Mouse (Mus musculus) WW6 (cell line): ENCODE data around the gene Htra3.

Experiments used
- DNase-seq: peaks from one replicate; pipeline ENCODE4 v3.0.0-alpha.2; 2013; ENCODE audit warnings: low read depth, low spot score

The Htra3 gene

DNA sequence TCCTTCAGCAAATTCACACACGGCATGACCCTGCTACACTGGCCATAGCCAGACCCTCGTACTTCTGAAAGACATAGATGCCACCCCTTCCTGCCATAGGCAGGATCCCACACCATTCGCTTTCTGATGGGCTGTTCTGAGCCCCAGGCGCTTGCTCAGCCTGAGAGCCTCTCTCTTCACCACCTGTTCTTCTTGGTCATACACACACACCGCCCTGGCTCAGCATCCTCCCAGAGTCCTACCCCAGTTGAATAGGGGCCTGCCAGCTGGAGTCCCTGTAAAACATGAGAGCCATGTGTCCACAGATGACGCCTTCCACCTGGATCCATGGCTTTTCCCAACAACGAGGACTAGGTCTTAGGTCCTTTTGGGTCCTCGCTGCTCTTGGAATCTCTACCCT, 66.9 kb downstream of the Htra3 start:
- no peak for DNase-seq

- DNase-seq = no peak
Observed at GRCm38 (mm10) chr5:35611900-35612299, 67.7 kb downstream of the Htra3 start.

DNA sequence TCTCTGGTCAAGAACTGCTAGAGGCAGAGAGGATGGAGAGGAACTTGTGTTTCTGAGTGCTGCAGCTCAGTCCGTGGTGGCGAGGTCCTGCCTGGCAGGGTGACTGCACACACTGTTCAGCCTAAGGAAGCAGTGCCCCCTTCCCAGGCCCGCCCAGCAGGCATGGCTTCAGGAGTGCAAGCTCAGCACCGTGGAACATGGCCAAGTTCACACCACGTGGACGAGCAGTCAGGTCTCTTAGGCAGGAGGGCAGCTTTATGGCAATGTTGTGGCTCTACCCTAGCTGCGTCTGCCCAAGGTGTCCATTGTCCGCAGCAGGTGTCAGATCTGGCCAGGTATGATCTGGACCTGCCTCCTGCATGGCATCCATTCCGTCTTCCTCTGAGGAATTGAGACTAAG, 68.4 kb downstream of the Htra3 start:
- DNase-seq = no peak

DNA sequence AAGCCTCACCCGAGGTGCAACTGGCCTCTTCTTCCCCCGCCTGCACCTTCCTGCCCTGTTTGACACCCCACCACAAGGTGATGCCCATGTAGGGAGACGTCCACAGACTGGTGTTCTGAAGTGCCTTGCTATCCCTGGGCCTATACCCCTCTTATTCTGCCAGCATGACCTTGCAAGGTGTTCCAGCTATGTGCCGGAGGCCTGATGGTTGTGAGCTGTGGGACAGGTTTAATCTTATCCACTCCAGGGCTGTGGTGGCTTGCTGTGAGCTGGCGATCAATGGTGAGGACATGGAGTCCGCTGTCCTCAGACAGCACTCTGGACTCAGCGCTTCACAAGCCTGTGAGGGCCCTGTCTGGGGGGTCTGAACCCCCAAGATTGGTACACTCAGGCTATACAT, 69.2 kb downstream of the Htra3 start:
- DNase-seq = no peak

DNA sequence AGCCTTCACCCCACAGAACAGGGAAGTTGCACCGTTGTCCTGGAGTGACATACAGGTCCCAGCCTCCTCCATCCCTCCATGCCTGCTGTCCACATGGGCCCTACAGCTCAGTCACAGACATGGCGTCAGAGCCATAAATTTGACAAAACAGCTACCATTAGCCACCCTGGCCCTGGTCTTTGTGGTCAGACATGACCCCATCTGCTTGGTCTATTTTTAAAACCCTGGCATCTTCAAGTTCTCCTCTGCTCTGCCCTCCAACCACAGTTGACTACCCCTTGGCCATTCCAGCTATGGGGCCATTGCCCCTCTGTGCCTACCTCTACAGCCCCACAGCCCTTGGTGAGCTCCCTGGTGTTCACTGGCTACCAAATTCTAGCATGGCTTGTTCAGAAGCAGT, 69.6 kb downstream of the Htra3 start:
- DNase-seq = no peak

DNA sequence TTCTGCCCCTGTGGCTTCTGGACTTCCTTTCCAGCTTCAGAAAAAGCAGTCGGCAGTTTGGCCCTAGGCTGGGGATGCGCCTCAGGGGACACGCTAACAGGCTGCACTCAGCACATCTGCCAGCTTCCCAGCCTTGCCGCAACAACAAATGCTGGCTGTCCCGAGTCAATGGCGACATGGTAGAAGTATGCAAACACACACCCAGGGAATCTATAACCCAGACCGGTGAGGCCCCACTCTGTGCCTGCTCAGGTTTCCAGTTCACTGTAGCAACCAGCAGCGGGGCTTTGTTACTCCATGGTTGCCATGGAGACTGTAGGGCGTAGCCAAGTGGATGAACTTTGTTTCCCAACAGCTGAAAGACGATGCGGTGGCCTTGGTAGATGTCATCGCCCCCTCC, 70.2 kb downstream of the Htra3 start:
- peak; percentile 55 for DNase-seq

- no peak for DNase-seq
Observed at GRCm38 (mm10) chr5:35608559-35608958, 71.0 kb downstream of the Htra3 start.

DNA sequence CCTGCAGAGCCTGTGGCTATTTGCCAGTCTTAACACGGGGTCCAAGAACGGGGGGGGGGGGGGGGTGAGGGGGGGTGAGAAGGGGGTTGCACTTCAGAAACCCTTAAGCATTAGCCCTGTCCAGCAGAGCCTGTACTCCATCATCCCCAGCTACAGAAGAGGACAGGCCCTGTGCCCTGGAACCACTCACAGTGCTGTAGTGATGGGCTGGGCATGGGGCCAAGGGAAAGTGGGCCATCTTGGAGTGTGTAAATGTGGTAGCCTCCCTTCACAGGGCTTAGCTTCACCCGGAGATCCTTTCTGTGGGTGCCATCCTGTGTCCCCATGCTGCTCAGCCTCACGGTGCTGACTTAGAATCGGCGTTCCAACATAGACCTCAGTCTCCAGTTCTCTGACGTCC, 71.8 kb downstream of the Htra3 start:
- DNase-seq = no peak

DNA sequence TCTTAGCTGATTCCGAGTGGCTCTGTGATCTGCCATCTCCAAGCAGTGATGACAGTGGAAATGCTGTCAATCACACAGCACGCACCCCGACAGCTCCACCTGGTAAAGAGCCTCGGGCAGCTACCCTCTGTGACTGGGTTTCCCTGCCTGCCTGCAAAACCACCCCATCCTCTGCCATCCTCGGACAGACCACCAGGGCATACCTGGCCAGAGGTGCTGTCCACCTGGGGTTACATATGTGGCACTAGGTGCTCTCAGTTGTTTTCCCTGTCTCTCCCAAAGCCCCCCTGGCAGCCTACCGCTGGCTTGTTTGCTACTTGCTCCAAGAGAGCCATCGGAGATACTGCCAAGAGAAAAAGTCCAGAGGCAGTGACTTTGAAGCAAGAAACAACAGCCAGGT, 72.8 kb downstream of the Htra3 start:
- DNase-seq = no peak

DNA sequence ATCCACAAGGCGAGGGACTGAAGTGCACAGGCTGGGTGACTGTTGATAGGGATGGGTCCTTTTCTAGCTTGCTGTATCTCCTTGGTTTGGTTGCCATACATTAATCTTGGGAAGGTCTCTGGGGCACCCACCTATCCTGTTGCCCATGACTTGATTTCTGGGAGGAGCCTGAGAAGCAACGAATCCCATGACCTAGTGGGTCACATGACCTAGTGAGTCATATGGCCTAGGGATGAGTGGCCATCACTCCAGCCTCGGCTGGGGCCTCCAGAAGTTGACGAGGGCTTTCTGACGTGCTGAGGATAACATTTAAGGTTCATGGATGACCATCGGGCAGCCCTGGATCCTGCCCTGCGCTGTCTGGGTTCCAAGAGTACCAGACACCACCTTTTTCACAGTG, 74.2 kb downstream of the Htra3 start:
- DNase-seq = no peak
